Mouse (Mus musculus): ENCODE results near the gene Pakap. TPM values are rescaled to one million over a fixed set of nuclear protein-coding genes. Genes with fewer than 3 reads are reported as not detected.

Pakap gene
- polyA plus RNA-seq, 2 experiments: 0.51 TPM; not detected in 1

DNA sequence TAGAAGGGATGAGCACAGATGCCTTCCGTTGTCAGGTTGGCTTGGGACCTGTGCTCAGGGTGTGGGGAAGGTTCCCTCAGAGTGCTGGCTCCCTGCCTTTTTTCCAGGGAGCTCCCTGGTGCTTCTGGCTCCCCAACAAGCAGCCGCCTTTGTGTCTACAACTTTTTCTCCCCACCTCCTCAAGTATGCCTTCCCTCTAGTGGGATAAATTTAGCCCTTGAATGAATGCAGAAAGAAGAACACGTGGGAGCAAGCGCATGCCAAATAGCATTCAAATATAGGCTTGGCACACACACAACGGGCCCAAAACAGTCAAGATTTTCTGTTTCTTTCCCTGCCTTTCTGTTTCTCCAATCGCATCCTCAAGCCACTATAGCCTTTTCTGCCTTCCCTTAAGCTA is 6.9 kb upstream of the Pakap start:
- ATAC-seq (ENCODE audit: insufficient read depth): no peak

DNA sequence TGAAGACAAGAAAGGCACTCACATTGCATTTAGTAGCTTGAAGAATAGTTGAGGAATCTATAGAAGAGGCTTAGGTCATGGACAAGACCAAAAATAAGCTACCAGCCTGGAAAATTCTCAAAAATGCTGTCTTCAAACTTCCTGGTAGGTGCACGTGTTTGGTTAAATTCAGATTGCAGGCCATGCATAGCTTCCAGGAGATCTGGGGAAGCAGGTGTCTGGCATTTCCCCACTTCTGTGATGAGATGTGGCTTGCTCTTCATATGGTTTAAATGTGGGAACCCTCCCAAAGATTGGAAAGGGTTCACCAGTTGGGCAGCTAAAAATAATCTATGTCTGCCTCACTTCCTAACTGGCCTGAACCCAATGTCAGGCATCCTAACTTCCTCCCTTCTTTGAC is 2.7 kb upstream of the Pakap start:
- no peak overlapping the region for H3K9ac ChIP-seq (replicated peaks)
- TF ChIP-seq EP300 (IDR thresholded peaks at IDR 0.05; ENCODE audit: low read depth): no peak
- H3K4me2 ChIP-seq (ENCODE audit: low read depth): no peak overlapping the region
- H3K9me3 ChIP-seq (ENCODE audit: control insufficient read depth, low read length): no peaks in the 10 kb centered on the region
- no peak overlapping the region for H3K27ac ChIP-seq
- peaks cover 12% of the 10 kb centered on the region for H3K27me3 ChIP-seq (ENCODE audit: control insufficient read depth, insufficient read depth, low read length)
- WGBS (ENCODE audit: insufficient replicate concordance): 58% methylated on average over 1 of the region's 1 CpGs
- ATAC-seq (ENCODE audit: insufficient read depth) (no peak), DNase-seq (ENCODE audit: low read depth in 3 of 3, low spot score in 3 of 3) (no peak)
- no peaks in the 10 kb centered on the region for H3K36me3 ChIP-seq (replicated peaks; ENCODE audit: control insufficient read depth, insufficient read depth, low read depth)
- no peaks in the 10 kb centered on the region for H3K4me1 ChIP-seq (replicated peaks; ENCODE audit: control insufficient read depth in 2 of 2, insufficient read depth in 2 of 2, low read length in 1 of 2)
- no peak overlapping the region for H3K4me3 ChIP-seq (ENCODE audit: insufficient read depth in 1 of 2, low read depth in 2 of 2, low read length in 2 of 2)

More for the DNA sequence above, 6.9 kb upstream of the Pakap start:
- H3K4me1 ChIP-seq (replicated peaks; ENCODE audit: control insufficient read depth in 2 of 2, insufficient read depth in 2 of 2, low read length in 1 of 2): no peaks in the 10 kb centered on the region
- no peaks in the 10 kb centered on the region for H3K36me3 ChIP-seq (replicated peaks; ENCODE audit: control insufficient read depth, insufficient read depth, low read depth)
- H3K27ac ChIP-seq: no peak overlapping the region
- H3K9me3 ChIP-seq (ENCODE audit: control insufficient read depth, low read length): no peaks in the 10 kb centered on the region
- no peak overlapping the region for H3K9ac ChIP-seq (replicated peaks)
- 57% methylated on average over 6 of the region's 6 CpGs for WGBS (ENCODE audit: insufficient replicate concordance)
- no peaks in the 10 kb centered on the region for H3K27me3 ChIP-seq (ENCODE audit: control insufficient read depth, insufficient read depth, low read length)
- no peak for DNase-seq (ENCODE audit: low read depth in 3 of 3, low spot score in 3 of 3)
- no peak overlapping the region for H3K4me2 ChIP-seq (ENCODE audit: low read depth)
- no peak for TF ChIP-seq EP300 (IDR thresholded peaks at IDR 0.05; ENCODE audit: low read depth)
- TF ChIP-seq CTCF (IDR thresholded peaks at IDR 0.05; ENCODE audit: low read depth): no peak
- no peak overlapping the region for H3K4me3 ChIP-seq (ENCODE audit: insufficient read depth in 1 of 2, low read depth in 2 of 2, low read length in 2 of 2)

DNA sequence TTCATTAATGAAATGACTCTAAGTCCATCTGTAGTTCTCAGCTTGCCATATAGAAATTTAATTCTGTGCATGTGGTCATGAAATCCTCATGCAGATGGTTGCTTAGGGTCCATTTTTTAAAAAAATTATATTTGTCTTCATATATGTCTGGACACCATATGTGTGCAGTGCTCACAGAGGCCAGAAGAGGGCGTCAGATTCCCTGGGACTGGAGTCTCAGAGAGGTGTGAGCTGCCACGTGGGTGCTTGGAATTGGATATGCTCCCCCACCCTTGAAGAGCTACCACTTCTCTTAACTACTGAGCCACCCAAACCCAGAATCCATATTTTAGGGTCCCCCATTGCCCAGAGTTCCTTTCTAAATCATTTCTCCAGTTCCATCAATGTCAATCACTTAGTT is 2.2 kb upstream of the Pakap start:
- Histone ChIP-seq H3K4me1 (replicated peaks; ENCODE audit: control insufficient read depth in 2 of 2, insufficient read depth in 2 of 2, low read length in 1 of 2) (no peaks in the 10 kb centered on the region), H3K4me3 (ENCODE audit: insufficient read depth in 1 of 2, low read depth in 2 of 2, low read length in 2 of 2) (no peak overlapping the region), H3K27me3 (ENCODE audit: control insufficient read depth, insufficient read depth, low read length) (peaks cover 12% of the 10 kb centered on the region), H3K27ac (no peak overlapping the region), H3K9me3 (ENCODE audit: control insufficient read depth, low read length) (no peaks in the 10 kb centered on the region), H3K9ac (replicated peaks) (no peak overlapping the region), H3K36me3 (replicated peaks; ENCODE audit: control insufficient read depth, insufficient read depth, low read depth) (no peaks in the 10 kb centered on the region), H3K4me2 (ENCODE audit: low read depth) (no peak overlapping the region)
- no peak for DNase-seq (ENCODE audit: low read depth in 3 of 3, low spot score in 3 of 3)
- WGBS (ENCODE audit: insufficient replicate concordance): 45% methylated on average over 2 of the region's 2 CpGs
- TF ChIP-seq CTCF (IDR thresholded peaks at IDR 0.05; ENCODE audit: low read depth): no peak
- no peak for TF ChIP-seq EP300 (IDR thresholded peaks at IDR 0.05; ENCODE audit: low read depth)
- no peak for ATAC-seq (ENCODE audit: insufficient read depth)

DNA sequence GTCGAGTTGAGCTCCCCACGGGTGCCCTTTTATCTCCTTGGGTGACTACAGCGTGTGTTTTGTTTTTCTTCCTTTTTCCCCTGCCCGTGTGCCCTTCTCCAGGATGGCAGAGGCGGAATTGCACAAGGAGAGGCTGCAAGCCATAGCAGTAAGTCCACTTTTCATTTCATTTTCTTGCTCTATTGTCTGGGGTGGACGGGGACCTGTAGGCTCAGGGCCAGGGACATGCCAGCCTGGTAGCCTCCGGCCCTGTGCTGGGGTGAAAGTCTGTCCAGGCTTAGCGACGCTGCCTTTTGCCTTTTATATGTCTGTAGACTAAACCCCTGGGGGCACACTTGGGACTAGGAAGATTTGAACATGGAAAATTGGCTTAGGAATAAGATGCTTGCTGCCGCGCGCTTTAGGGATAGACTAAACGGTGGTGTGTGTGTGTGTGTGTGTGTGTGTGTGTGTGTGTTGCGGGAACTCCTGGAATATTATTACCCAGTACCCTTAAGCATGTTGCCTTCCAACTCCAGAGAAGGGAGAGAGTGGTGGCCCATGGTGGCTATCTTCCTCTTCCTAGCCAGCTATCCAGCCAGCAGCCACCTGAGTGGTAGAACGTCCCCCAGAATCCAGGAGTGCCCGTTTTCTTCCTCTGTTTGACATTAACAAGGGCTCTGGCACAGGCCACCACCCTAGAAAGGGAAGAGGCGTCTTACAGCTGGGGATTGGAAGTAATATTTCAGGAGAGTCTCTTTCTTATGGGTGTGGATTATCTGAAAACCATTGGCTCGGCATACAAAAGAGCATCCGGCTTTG is 489 bp downstream of the Pakap start:
- Histone ChIP-seq H3K9me3 (ENCODE audit: control insufficient read depth, low read length) (no peaks in the 10 kb centered on the region), H3K4me2 (ENCODE audit: low read depth) (0 out of 2 replicates have a peak overlapping the region, but pooled peaks have one; percentile 26), H3K27ac (no peak overlapping the region), H3K27me3 (ENCODE audit: control insufficient read depth, insufficient read depth, low read length) (peaks cover 12% of the 10 kb centered on the region), H3K4me3 (ENCODE audit: insufficient read depth in 1 of 2, low read depth in 2 of 2, low read length in 2 of 2) (no peak overlapping the region; a peak in 1 of 4 replicates), H3K4me1 (replicated peaks; ENCODE audit: control insufficient read depth in 2 of 2, insufficient read depth in 2 of 2, low read length in 1 of 2) (no peaks in the 10 kb centered on the region), H3K36me3 (replicated peaks; ENCODE audit: control insufficient read depth, insufficient read depth, low read depth) (no peaks in the 10 kb centered on the region), H3K9ac (replicated peaks) (no peak overlapping the region)
- DNase-seq (ENCODE audit: low read depth in 3 of 3, low spot score in 3 of 3): no peak
- TF ChIP-seq CTCF (IDR thresholded peaks at IDR 0.05; ENCODE audit: low read depth) (no peak), EP300 (IDR thresholded peaks at IDR 0.05; ENCODE audit: low read depth) (no peak)
- WGBS (ENCODE audit: insufficient replicate concordance): 46% methylated on average over 19 of the region's 19 CpGs
- ATAC-seq (ENCODE audit: insufficient read depth): no peak

DNA sequence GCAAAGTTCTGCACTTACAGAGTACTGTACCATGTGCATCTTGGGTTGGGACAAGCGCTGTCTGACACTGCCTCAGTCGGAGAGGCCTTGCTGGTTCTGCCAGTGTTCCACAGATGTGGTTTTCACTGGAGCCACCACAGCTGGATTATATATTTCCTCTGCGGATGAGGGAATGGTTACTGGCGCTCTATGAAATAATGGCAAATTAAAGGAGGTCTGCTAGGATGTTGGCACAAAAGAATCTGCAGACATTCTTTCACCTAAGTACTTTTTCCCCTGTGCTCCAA is 1.0 kb downstream of the Pakap start:
- Histone ChIP-seq H3K36me3 (replicated peaks; ENCODE audit: control insufficient read depth, insufficient read depth, low read depth) (no peaks in the 10 kb centered on the region), H3K27ac (no peak overlapping the region), H3K9me3 (ENCODE audit: control insufficient read depth, low read length) (no peaks in the 10 kb centered on the region), H3K4me2 (ENCODE audit: low read depth) (no peak overlapping the region), H3K4me3 (ENCODE audit: insufficient read depth in 1 of 2, low read depth in 2 of 2, low read length in 2 of 2) (no peak overlapping the region), H3K27me3 (ENCODE audit: control insufficient read depth, insufficient read depth, low read length) (peaks cover 12% of the 10 kb centered on the region), H3K9ac (replicated peaks) (no peak overlapping the region), H3K4me1 (replicated peaks; ENCODE audit: control insufficient read depth in 2 of 2, insufficient read depth in 2 of 2, low read length in 1 of 2) (no peaks in the 10 kb centered on the region)
- DNase-seq (ENCODE audit: low read depth in 3 of 3, low spot score in 3 of 3) (no peak), ATAC-seq (ENCODE audit: insufficient read depth) (no peak)
- WGBS (ENCODE audit: insufficient replicate concordance): 69% methylated on average over 4 of the region's 4 CpGs
- TF ChIP-seq EP300 (IDR thresholded peaks at IDR 0.05; ENCODE audit: low read depth): no peak
- no peak for TF ChIP-seq CTCF (IDR thresholded peaks at IDR 0.05; ENCODE audit: low read depth)

Data from liver, embryonic 14.5 days (tissue).